Mouse (Mus musculus): ENCODE results near the gene Serpine2.

The Serpine2 gene

DNA sequence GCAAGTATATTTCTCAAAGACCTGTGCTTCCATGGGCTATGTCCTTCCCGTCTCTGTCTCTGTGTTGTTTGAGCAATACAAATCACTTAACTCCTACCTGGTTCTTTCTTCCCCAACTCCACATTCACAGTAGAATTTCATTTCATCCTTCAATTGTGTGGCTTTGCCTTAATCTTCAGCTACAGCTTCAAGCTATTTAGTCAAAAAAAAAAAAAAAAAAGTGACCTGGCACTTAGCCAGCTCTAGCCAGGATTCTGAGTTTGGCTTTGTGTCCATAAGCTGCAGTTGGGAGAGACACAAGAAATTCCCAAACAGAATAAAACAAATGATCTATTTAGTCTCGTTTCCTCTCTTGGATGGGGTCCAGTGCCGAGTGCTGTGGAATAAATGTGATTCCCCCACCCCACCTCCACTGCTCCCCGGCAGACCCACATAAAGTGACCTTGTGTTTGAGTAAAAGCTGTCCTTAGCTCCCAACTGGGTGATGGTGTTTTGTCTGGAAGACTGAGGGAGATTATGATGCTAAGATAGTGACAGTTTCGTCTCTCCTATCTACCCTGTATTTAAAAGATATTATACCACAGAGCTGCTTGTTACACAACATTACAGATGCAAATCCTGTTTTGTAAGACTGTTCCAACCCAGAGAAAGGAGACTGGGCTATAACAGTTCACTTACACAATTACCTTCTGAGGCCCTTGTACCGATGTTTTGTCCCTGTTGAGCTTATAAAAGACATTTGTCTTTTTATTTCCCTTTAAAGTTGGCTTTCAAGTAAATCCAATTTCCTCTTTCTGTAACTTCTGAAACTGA lies at the start of gene Serpine2:
Serpine2 (minus strand) TSS at position 51 of the 813 bp plus-strand sequence.
- DNase-seq (ENCODE audit: low spot score in 2 of 2), result peak in 1 of 2 experiments; percentile 21

DNA sequence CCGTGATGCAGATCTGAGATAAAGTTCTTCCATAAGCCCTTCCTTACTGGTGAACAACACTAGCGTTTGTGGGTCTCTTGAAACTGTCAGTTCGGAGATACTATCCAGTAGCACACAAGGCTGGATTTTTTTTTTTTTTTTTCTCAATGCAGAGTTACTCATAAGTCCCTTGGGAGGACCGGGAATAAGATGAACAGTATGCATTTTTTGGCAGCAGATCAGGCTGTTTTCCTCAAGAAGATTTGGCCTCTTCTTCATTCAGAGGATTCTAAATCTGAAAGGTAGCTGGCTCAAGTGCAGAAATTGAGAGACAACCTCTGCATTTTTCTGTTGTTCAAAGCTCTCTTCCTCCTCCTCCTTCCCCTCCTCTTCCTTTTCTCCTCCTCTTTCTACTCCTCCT lies 46.8 kb upstream of the Serpine2 start:
- DNase-seq (ENCODE audit: low spot score in 2 of 2), result no peak

DNA sequence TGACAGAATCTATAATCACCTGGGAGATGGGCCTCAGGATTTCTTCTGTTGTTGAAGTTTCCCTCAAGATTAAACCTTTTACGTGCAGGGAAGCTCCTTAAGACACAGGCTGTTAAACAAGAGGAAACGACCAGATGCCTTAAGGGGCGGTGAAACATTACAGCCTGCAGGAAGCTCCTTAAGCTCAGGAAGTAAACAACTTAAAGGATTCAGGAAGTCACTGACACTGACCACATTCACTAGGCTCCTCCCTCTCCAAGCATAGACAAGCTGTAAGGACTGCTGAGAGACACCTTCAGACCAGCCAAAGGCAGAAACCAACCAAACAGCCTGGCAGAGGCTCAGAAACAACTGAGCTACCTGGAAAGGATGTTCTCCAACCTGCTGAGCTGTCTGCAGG lies 44.3 kb upstream of the Serpine2 start:
- no peak for DNase-seq (ENCODE audit: low spot score in 2 of 2)

DNA sequence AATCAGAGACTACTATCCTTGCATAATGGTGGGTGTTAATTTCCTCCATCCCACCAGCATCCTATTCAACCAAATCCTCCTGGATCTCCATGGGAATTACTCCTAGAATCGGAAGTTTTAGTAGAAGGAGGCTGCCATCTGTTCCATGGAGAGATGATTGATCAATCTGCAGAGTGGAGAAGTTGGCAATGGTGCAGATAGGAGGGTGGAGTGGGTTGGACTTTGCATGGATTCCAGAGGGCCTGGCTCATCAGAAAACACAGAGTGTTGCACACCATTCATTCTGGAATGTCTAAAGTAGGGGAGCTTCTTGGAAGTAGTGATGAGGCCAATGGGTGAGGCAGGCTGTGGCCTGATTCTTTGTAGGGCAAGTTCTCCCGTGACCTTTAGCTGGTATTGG lies 41.9 kb upstream of the Serpine2 start:
- DNase-seq (ENCODE audit: low spot score in 2 of 2), result peak in 1 of 2 experiments; percentile 11

DNA sequence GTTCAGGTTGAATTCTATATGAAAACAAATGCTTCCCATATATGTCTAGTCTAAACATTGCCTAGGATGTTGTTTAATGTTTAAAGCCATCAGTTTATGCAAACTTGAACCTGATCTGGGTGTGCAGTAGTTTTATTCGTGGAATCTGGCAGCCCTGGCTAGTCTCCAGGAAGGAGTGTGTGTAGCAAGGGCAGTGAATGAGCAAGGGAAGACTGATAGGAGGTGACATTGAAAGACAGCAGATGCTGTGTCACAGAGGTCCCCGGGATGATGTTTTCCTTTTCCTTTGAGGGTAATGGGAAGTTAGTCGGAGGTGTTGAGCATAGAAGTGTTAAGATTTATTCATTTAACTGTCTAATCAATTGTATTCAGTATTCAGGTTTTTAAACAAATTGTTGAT lies 21.7 kb upstream of the Serpine2 start:
- no peak for DNase-seq (ENCODE audit: low spot score in 2 of 2)

DNA sequence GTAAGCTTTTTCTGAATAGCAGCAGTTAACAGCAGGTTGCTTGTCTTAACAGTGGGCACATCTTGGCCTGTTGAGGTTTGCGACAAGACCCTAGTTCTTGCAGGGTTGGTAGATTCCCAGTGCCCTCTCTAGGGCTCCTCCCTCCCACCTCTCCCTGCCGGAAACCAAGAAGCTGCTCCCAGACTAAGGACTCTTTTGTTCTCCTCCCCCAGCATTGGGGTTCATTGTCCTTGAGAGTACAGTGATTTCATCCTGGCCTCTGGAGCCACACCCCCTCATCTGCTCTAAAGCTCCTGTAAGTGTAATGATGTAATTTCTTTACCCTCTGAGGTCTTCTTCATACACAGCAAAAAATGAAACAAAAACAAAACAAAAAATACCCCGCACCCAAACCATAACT lies 13.8 kb upstream of the Serpine2 start:
- DNase-seq (ENCODE audit: low spot score in 2 of 2), result no peak

DNA sequence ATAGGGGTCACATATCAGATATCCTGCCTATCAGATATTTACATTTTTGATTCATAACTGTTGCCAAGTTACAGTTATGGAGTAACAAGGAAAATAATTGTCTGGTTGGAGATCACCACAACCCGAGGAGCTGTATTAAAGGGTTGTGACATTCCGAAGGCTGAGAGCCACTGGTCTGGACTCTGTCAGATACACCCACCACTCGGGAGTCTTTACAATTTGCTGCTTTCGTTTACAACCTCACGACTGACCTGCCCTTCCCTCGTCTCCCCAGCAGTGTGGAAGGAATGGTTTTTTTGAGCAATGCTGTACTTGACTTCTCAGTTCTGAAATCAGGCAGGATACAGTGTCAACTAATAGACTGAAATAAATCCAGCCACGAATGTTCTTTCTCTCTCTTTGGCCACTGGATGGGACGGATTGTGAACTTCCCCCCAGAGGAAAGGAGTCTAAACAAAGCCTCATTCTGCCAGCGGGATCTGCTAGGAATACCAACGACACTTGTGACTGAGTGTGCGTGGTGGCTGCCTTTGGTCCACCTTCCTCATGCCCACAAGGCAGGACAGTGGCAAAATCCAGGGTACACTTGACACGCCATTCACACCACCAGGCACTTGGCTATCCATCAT lies 455 bp downstream of the Serpine2 start:
- DNase-seq (ENCODE audit: low spot score in 2 of 2), result peak in 1 of 2 experiments; percentile 31

DNA sequence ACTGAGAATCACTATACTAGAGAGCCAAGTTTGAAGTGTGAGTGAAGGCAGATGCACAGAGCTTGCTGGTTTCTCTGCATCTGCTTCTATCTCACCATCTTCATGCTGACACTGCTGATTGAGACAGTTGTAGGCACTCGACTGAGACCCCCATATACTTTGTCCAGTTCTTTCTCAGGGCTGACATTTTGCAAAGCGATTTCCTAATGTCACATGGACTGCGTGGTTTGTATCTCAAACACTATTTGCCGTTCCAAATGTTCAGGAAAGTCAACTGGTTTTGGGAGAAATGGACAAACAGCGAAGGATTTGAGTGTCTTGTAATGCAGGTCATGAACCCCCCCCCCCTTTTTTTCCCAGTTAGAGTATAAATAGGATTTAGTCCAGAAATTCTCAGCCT lies 1.0 kb downstream of the Serpine2 start:
- no peak for DNase-seq (ENCODE audit: low spot score in 2 of 2)

DNA sequence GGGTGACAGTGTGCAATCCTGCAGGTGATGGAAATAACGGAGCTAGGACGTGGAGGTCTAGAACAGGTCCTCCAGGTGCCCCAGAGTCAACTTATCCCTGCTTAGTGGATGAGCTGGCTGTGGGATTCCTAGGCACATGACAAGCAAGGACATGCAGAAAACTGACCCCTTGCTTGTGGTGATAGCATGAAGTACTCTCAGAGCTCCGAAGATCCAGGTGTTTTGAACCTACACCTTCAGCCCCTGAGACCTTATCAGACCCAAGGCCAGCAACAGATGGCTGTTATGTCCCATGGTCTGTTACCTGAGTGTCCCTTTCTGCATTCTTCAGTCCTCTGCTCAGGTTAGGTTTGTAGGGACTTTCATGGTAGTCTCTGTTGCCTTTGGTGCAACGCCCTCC lies 2.0 kb downstream of the Serpine2 start:
- no peak for DNase-seq (ENCODE audit: low spot score in 2 of 2)

DNA sequence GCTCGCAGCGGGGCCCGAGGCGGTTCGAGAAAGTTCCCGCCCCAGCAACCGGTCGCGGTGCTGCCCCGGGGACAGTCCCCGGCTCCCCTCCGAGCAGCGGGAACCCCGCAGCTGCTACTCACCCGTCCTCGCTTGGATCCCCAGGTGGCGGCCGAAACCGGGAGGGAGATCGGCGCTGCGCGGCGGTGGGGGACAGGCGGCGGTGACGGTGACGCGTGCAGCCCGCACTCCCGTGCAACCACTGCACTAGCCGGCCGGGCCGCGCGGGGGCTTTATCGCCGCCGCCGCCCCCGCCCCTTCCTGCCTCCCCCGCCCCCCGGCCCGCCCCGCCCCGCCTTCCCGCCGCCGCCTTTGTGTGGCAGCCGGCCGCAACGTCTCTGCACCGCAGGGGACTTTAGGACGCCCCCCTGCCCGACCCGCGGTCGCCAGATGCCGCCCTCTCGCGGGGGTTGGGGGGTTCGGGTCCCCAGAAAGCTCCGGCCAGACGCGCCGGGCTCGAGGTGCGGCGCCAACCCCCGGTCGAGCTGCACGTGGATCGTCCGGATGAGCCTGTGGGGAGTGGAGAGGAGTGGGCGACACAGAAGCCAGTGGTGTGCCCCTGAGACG lies 2.5 kb downstream of the Serpine2 start:
- no peak for DNase-seq (ENCODE audit: low spot score in 2 of 2)

DNA sequence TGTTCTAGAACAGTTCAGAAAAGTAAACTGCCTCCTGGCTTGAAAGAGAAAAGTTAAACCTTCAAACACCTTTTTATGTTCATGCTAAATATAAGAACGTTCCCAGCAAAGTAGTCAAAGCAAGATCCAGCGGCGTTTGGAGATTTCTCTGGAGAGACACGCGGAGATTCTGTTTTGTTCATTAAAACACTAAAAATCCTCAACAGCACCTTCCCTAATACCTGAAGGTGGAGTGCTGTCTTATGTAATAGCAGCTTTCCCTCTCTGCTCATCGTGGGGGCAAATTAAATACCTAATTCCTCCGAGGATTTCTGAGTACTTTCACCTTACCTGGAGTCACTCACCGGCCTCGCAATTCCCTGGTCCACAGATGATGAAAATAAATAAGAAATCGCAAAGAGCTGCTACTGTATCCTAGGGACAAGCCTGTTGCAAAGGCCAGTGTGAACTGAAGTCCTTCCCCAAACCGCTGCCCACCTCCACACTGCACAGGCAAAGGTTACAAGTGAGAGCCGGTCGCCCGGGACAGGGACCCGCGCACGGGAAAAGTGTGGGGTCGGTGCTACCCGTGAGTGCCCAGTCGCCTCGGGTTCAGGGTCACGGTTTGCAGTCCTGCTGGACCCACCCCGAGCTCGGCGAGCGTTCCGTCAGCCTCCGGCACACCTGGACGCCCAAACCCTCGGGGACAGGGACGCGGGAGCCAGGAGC lies 3.1 kb downstream of the Serpine2 start:
- DNase-seq (ENCODE audit: low spot score in 2 of 2), result no peak

DNA sequence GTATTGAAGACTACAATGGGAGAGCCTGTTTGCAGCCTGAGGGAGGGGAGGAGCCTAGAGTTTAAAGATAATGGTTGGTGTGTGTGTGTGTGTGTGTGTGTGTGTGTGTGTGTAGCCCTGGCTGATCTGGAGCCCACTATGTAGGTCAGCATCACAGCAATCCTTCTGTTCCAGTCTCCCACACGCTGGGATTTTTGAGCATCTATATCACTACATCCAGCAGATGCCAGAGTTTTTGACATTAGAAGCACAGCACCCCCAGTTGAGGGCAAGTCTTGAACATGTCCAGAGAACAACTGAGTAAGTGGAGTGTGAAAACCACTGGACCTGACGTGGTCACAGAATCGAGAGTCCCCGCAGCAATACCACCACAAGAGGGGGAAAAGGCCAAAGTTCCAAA lies 4.2 kb downstream of the Serpine2 start:
- no peak for DNase-seq (ENCODE audit: low spot score in 2 of 2)

DNA sequence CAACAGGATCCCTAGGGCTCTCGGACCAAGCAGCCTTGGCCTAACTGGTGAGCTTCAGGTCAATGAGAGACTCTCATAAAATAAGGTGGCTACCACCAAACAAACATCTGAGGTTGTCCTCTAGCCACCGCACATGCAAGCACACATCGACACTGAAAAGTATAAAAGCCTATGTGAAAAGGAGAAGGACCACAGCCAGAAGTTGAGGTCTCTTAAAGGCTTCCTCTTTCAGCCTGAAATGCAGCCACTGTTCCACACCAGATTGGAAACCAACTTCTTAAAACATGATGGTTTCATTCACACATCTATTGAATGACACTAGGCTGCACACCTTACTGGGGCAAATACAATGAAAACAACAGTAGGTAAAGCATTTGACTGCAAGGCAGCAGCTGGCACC lies 7.5 kb downstream of the Serpine2 start:
- DNase-seq (ENCODE audit: low spot score in 2 of 2), result no peak

DNA sequence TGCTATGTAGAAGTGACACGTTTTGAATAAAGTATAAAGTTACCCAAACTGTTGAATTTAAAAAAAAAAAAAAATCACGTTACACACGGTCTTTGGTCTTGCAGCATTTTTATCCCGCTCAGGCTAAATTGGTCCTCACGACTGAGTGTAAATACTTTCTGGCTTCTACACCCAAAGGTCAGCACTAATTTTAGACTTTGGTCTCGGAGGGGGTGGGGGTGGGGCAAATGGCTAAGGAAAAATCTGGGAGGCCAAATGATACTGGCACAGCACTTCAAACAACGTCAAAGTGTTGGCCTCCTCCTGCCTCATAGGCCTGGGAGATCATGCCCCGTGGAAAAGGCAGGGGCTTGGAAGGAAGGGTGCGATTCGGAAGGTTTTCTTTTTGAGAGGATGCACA lies 10.6 kb downstream of the Serpine2 start:
- DNase-seq (ENCODE audit: low spot score in 2 of 2), result no peak

DNA sequence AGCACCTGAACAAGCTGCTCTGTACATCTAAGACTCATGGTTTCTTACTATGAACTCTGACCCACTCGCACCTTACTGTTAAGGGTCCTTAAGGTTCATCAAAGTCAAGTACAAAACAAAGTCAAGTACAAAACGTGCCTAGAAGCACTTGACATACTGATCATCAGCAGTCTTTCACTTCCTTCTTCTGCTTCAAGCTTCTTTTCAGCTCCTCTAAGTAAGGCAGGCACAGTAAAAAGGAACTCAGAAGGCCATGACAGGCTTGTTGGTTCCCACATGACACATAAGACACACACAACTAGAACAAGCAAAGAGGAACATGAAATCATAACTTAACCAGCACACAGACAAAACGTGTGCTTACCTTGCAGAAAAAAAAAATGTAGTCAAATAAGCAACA lies 12.3 kb downstream of the Serpine2 start:
- no peak for DNase-seq (ENCODE audit: low spot score in 2 of 2)

DNA sequence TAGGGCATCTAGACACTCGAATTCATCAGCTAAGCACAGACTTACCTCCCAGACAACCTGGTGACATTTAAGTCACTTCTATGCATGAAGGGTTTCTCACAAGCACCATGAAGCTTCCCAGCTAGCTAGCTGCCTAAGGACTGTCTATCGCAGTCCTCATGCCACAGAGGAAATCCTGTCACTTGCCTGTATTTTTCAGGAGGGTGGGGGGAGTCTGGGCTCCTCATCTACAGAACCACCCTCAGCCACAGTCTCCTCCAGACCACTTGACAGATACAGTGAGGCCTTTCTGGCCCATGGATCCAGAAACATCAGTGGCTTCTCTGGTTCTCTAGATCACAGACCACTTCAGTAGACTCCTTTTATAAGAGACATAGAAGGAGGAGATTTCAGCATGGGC lies 14.1 kb downstream of the Serpine2 start:
- no peak for DNase-seq (ENCODE audit: low spot score in 2 of 2)

DNA sequence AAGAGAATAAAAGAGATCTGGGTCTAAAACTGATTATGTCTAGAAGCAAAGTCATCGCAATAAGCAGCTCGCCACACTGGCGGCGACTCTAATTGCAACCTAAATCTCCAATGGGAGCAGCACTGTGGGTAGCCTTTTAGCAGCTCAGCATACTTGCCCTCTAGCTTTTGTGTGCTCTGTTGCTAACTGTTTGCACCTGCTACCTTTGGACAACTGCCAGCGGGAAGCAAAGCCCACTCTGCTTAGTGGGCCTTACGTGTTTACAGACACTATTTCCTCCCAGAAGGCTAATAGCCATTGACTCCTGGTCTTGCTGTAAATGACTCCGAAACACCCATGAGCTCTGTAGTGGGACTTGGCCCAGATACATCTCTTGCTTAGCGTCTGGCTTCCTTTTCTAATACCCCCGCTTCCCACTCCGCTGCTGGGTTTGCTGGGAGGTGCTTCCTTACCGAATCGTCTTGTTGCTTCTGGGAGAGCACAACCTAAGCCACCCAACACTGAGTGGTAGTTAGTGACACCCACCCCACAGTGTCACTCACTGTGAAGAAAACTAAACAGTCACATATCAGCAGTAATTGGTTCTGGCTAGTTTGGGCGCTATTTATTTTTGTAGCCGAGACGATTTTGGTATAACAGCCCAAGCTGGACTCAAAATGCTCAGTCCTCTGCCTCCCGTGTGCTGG lies 28.1 kb downstream of the Serpine2 start:
- DNase-seq (ENCODE audit: low spot score in 2 of 2), result no peak

DNA sequence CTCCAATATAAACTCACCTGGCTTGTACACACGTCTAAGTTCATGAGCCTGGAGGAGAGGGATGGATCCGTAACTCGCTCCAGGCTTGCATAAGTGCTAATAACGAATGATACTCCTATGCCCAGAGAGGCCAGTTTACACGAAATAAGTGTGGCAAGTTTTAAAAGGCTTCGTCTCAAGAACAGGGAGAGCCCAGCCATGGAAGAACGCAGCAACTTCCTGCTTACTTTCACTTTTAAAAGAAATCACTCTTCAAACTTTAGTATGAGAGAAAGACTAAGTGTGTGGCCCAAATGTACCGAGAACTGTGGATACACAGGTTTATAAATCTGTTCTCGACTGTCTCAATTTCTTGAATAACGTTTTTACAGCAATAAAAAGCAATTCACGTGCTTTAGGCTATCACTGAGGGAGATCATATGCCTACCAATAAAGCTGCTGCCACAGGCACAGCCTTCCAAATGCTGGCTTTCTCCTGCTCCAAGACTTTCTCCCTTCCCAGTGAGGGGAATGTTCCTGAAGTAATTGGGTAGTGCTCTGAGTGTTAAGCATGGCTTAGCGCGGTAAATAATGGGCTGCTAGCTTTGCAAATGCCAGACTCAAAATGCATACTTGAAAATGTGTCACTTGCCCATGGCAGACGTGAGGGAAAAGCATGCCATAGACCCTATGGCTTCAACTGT lies 36.9 kb downstream of the Serpine2 start:
- DNase-seq (ENCODE audit: low spot score in 2 of 2), result no peak

DNA sequence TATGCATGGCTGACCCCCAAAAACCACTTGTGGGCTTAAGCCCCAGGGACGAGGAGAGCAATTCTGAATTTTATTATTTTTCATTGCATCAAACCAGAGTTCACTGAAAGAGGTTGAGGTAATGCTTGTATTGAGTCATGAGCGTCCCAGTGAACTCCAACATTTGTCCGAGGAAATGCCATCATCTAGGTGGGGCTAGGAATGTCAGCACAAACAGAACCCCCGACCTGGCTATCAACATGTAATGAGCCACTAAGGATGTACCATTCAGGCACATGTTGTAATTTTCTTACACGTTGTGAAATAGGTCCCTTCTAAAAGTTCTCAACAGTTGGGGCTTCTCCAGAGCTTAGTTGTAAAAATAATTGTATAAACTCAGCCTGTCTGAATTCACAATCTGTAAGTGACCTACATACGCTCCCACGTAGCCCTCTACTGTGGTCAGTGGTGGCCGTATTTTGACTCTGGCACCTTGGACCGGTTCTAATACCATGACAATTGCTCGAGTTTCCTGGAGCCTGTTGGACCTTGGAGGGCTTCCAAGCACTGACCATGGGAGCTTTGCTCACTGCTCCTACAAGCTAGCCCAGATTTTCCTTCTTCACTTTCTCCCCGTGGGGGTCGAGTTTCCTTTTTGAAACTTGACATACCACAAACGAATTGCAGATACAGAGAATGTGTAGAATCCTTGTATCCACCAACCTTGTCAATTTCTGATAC lies 38.0 kb downstream of the Serpine2 start:
- peak in 1 of 2 experiments; percentile 30 for DNase-seq (ENCODE audit: low spot score in 2 of 2)

DNA sequence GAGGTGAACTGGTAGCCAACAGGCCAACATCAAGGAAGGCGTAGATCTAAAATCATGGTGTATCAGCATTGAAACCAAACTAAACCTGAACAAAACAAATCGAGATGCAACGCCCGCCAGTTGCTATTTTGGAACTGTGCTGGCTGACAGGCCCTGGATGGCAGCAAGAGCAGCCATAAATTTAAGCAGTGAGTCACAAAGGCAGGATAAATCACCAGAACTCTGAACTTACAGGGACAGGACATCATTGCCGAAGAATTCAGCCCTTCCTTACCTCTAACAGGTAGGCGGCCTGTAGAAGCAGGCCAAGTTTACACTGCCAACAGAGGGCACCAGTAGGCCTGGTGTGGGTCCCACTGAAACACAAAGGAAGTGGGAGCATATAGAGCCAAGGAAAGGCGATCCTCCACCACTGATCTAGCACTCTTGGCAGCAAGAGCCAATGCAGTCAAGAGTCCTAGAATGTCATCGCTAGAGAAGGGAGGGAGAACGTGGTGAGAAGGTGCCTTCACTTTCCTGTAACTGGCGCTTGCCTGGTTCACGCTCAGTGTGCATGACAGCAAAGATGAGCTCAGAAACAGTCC lies 41.6 kb downstream of the Serpine2 start:
- no peak for DNase-seq (ENCODE audit: low spot score in 2 of 2)

All from left cerebral cortex, adult 9 months (tissue).